Mouse (Mus musculus): ENCODE data around the gene Igf1r.

GRCm38 (mm10) chr7:68136056-68136455, 183.4 kb downstream of the Igf1r start:
- peak; percentile 33; the same call in 1 of the 2 replicates for TF ChIP-seq CTCF (IDR thresholded peaks at IDR 0.05)
- no peak for TF ChIP-seq EP300 (IDR thresholded peaks at IDR 0.05)
